Mouse (Mus musculus) left cerebral cortex, adult 2 months (tissue): ENCODE data around the gene Ints6. TPM values are rescaled to one million over a fixed set of nuclear protein-coding genes. Genes with fewer than 3 reads are reported as not detected.
A peak's percentile ranks its signal among the peaks of the same experiment; 100 is the strongest.

Source experiments
- DNase-seq, 2 experiments: peaks; one replicate each; pipeline ENCODE4 v3.0.0; 2021 to 2022; ENCODE audit warnings: low spot score in 2 of 2, mixed read lengths in 1 of 2; ENCODE audit errors: extremely low spot score in 1 of 2
- H3K27ac ChIP-seq: fragments of 200-600 bp; 2 replicates; pipeline ENCODE4 v1.8.1; 2022
- H3K4me3 ChIP-seq: fragments of 200-600 bp; 2 replicates; pipeline ENCODE4 v1.8.1; 2022
- CTCF ChIP-seq: fragments of 200-600 bp; IDR thresholded peaks from 2 replicates; pipeline ENCODE4 v1.8.1; 2022; ENCODE audit warnings: antibody characterized with exemption, mild to moderate bottlenecking, moderate library complexity
- intact Hi-C: fragments of 180-260 bp; cut with DNase I; formaldehyde crosslinking; loops from one replicate; pipeline ENCODE4 v1.15.1; 2025
- long read RNA-seq, 2 experiments: library from polyadenylated mRNA; stranded (forward); transcript quantifications; one replicate each; pipeline ENCODE4 v2.0.0; 2021; ENCODE audit warnings: borderline mapping rate in 2 of 2
- total RNA-seq, 2 experiments: library from RNA; stranded (reverse); gene quantifications; 2 replicates each; pipeline ENCODE4 v1.2.3; 2021

Gene Ints6
- total RNA-seq, result 10 to 100 TPM; 41.0 to 42.2 TPM
- long read RNA-seq, experiment 1, partial matches to known transcripts, result 34 of 45 reads
- long read RNA-seq, experiment 1, other reads (novel, unspliced or antisense), result 11 of 45 reads
- long read RNA-seq, experiment 2, partial matches to known transcripts, result 20 of 39 reads
- long read RNA-seq, experiment 2, other reads (novel, unspliced or antisense), result 19 of 39 reads

- TF ChIP-seq CTCF, result no peak; the same call in 1 of the 2 replicates
- Histone ChIP-seq H3K4me3 (peak within 1 kb of the TSS; percentile 90), H3K27ac (peak within 1 kb of the TSS; percentile 98)
- intact Hi-C loops, result loop anchor here (1.0 to 5.0 kb wide), 6 partner anchors 72 to 416 kb away; partner anchors contain the start of genes Fam124a and Wdfy2
- DNase-seq, result peak; percentile 96 to 98
These were observed at the start of gene Ints6 for GRCm38 (mm10) chr14:62761036-62761881. Ints6 (minus strand) TSS chr14:62761169.

GRCm38 (mm10) chr14:62808661-62809523 is 47.9 kb upstream of the Ints6 start:
- Histone ChIP-seq H3K27ac (no peak overlapping the region), H3K4me3 (no peak overlapping the region)
- DNase-seq, result no peak
- TF ChIP-seq CTCF, result no peak
- intact Hi-C loops, result no loop called here

DNA sequence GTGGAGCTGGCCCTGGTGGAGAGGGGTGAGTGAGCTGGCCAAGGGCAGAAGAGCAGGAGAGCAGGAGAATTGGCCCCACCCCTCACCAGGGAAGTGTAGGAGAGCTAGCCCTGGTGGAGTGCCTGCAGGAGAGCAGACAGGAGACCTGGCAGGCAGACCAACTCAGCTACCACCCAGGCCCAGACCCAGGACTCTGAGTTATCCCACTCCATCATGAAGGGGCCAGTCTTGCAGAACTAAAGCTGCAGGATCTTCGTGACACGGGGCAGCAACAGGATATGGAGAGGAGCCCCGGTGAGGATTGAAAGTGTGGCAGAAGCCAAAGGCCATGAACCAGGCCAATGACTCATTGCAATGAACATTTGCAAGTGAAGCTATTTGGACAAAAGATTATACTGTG is 46.0 kb upstream of the Ints6 start:
- Histone ChIP-seq H3K4me3 (no peak overlapping the region), H3K27ac (no peak overlapping the region)
- no peak for TF ChIP-seq CTCF
- intact Hi-C loops, result no loop called here
- no peak for DNase-seq

DNA sequence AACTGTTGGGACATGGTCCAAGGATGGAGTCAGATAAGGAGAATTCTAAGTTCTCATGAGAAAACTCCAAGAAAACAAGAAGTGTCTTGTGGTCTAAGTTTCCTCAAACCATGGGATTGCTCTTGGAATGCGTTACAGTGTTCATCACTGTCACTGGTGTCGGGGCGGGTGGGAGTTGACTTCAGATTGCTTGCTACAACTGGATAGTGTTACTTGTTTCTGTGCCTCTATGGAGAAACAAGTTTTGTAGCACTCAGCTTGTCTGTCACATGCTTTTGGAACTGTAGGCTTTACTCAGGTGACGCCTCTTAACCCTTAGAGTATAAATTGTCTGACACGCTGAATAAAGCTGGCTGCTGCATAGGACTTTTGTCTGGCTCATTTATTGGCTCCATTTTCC is 42.2 kb upstream of the Ints6 start:
- DNase-seq, result no peak
- Histone ChIP-seq H3K27ac (no peak overlapping the region), H3K4me3 (no peak overlapping the region)
- TF ChIP-seq CTCF, result no peak
- intact Hi-C loops, result no loop called here

- no peak overlapping the region for H3K27ac ChIP-seq
- TF ChIP-seq CTCF, result no peak
- intact Hi-C loops, result no loop called here
- DNase-seq, result peak in 1 of 2 experiments; percentile 18
- H3K4me3 ChIP-seq, result no peak overlapping the region
These were observed 39.8 kb upstream of the Ints6 start for GRCm38 (mm10) chr14:62800791-62801190.

- Histone ChIP-seq H3K4me3 (no peak overlapping the region), H3K27ac (no peak overlapping the region)
- no peak for TF ChIP-seq CTCF
- intact Hi-C loops, result no loop called here
- DNase-seq, result no peak
These were observed 37.7 kb upstream of the Ints6 start for GRCm38 (mm10) chr14:62798608-62799101.

GRCm38 (mm10) chr14:62795719-62796118 is 34.8 kb upstream of the Ints6 start:
- H3K4me3 ChIP-seq, result no peak overlapping the region
- no peak for DNase-seq
- no peak overlapping the region for H3K27ac ChIP-seq
- TF ChIP-seq CTCF, result no peak
- intact Hi-C loops, result no loop called here

DNA sequence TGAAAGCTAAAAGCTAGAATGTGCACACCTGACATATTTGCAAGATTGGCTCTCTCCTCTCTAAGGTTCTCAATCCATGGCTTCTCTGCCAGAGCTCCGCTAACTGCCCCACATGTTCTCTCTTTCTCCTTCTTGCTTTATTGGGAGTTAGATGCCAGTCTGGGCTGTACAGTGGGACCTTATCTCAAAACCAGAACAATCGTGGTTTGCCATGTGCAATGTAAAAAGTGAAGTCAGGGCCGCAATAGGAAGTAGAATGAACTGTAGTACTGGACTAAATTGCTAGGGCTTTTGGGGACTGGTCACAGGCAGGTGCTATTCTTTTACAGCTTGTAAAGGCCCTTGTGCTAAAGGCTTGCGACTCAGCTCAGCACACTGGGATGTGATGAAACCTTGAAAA is 28.3 kb upstream of the Ints6 start:
- TF ChIP-seq CTCF, result no peak
- Histone ChIP-seq H3K27ac (no peak overlapping the region), H3K4me3 (no peak overlapping the region)
- DNase-seq, result no peak
- intact Hi-C loops, result no loop called here

DNA sequence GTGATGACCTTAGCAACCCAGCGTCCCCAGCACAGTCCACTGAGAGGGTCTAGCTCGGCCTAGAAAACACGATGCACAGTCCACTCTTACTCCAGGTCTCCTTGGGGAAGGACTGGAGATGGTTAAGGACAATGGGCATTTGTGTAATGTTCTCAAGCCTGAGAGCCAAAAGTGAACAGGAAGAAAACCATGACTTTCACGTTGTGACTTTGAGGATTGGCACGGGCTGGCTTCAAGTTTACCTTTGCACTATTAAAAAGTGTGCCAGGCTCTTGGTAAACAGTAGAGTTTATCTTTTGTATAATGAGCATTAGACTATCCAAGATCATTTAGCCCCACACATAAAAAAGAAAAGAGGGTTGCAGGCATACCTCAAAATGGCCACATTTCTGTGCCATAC is 22.0 kb upstream of the Ints6 start:
- DNase-seq, result no peak
- H3K4me3 ChIP-seq, result no peak overlapping the region
- TF ChIP-seq CTCF, result no peak
- intact Hi-C loops, result no loop called here
- no peak overlapping the region for H3K27ac ChIP-seq

DNA sequence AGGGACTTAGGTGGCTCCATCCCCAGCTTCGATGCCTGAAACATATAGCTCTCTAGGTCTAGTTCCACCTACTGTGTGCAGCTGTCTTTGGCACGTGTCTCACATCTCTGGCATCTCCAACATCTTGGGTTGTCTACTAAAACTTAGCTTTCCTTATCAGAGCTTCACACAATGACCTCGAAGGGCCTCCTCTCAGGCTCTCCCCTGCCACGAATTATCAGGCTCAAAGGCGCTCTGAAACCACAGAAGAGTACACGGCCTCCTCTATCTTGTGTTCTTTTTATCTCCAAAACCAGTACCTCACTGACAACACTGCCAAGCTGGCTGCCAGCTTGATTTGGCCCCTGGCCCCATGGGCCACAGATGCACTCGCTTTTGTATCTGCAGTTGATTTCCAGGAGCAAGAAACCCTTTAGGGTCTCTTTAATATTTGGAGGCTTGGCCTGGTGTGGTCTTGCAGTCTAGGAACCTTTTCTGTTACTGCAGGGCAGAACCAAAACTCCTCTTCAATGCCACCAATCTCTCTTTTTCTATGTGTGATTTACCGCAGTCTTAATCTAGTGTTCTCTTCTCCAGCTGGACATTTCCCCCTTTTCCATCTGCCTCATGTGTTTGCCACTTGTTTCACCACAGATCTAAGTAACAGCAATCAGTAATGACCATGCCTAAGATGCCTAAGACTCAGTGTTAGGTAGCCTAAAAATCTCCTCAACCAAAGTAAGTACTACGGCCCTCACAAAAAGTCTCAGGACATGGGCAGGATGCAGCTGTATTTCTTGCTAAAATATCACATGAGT is 19.7 kb upstream of the Ints6 start:
- Histone ChIP-seq H3K4me3 (no peak overlapping the region), H3K27ac (no peak overlapping the region)
- intact Hi-C loops, result no loop called here
- no peak for DNase-seq
- TF ChIP-seq CTCF, result no peak

GRCm38 (mm10) chr14:62778095-62778494 is 17.1 kb upstream of the Ints6 start:
- Histone ChIP-seq H3K27ac (no peak overlapping the region), H3K4me3 (no peak overlapping the region)
- intact Hi-C loops, result no loop called here
- no peak for DNase-seq
- TF ChIP-seq CTCF, result no peak
